Mouse (Mus musculus): ENCODE measurements at regions not wholly inside any gene's neighbourhood (a gene's known extent, or its start where the extent isn't known, plus 50 kb on each side); places are given as distances from the start of the nearest gene placed in this dataset.

GRCm38 (mm10) chr14:46512118-46512517 is 121.6 kb upstream of the Bmp4 start:
- Histone ChIP-seq H3K9ac (ENCODE audit: low read depth, low read length) (no peak overlapping the region), H3K27me3 (replicated peaks; ENCODE audit: control insufficient read depth, insufficient read depth, low read length) (no peaks in the 10 kb centered on the region), H3K36me3 (ENCODE audit: control insufficient read depth, insufficient read depth, low read length) (no peaks in the 10 kb centered on the region), H3K4me1 (replicated peaks; ENCODE audit: control insufficient read depth, insufficient read depth, low read length) (no peaks in the 10 kb centered on the region), H3K27ac (ENCODE audit: low read depth, low read length) (no peak overlapping the region), H3K4me3 (ENCODE audit: low read depth, low read length) (no peak overlapping the region), H3K9me3 (ENCODE audit: control insufficient read depth, low read length) (no peaks in the 10 kb centered on the region), H3K4me2 (no peak overlapping the region)
- 98% methylated on average over 1 of the region's 1 CpGs for WGBS
- ATAC-seq (replicated peaks; ENCODE audit: low FRiP score) = no peak
- DNase-seq (ENCODE audit: low spot score) = no peak

DNA sequence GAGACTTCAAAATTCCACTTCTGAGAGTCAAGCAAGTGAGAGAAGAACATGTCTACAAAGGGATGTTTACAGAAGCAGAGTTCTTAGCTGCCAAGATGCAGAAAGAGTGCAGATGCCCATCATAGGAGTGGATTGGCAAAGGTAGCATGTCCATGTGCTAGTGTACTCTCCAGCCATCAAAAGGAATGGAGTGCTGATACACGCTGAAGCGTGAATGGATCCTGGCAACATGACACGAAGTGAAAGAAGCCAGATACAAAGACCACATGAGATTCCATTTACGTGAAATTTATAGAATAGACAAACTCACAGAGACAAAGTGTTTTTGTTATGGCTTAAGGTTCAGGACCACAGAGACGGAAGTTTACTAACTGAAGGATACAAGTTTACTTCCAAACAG is 118.4 kb upstream of the Bmp4 start:
- Histone ChIP-seq H3K27me3 (replicated peaks; ENCODE audit: control insufficient read depth, insufficient read depth, low read length) (no peaks in the 10 kb centered on the region), H3K36me3 (ENCODE audit: control insufficient read depth, insufficient read depth, low read length) (no peaks in the 10 kb centered on the region), H3K9me3 (ENCODE audit: control insufficient read depth, low read length) (no peaks in the 10 kb centered on the region), H3K9ac (ENCODE audit: low read depth, low read length) (no peak overlapping the region), H3K4me2 (no peak overlapping the region), H3K4me3 (ENCODE audit: low read depth, low read length) (no peak overlapping the region), H3K4me1 (replicated peaks; ENCODE audit: control insufficient read depth, insufficient read depth, low read length) (no peaks in the 10 kb centered on the region), H3K27ac (ENCODE audit: low read depth, low read length) (no peak overlapping the region)
- no peak for ATAC-seq (replicated peaks; ENCODE audit: low FRiP score)
- 83% methylated on average over 5 of the region's 5 CpGs for WGBS
- no peak for DNase-seq (ENCODE audit: low spot score)

- WGBS = 75% methylated on average over 3 of the region's 3 CpGs
- Histone ChIP-seq H3K4me1 (replicated peaks; ENCODE audit: control insufficient read depth, insufficient read depth, low read length) (no peaks in the 10 kb centered on the region), H3K9ac (ENCODE audit: low read depth, low read length) (no peak overlapping the region), H3K9me3 (ENCODE audit: control insufficient read depth, low read length) (no peaks in the 10 kb centered on the region), H3K27me3 (replicated peaks; ENCODE audit: control insufficient read depth, insufficient read depth, low read length) (no peaks in the 10 kb centered on the region), H3K4me2 (no peak overlapping the region), H3K27ac (ENCODE audit: low read depth, low read length) (no peak overlapping the region), H3K4me3 (ENCODE audit: low read depth, low read length) (no peak overlapping the region), H3K36me3 (ENCODE audit: control insufficient read depth, insufficient read depth, low read length) (no peaks in the 10 kb centered on the region)
- DNase-seq (ENCODE audit: low spot score) (no peak), ATAC-seq (replicated peaks; ENCODE audit: low FRiP score) (no peak)
Measured at GRCm38 (mm10) chr14:46505266-46505665, 114.8 kb upstream of the Bmp4 start.

GRCm38 (mm10) chr14:46491601-46492000 is 101.1 kb upstream of the Bmp4 start:
- no peaks in the 10 kb centered on the region for H3K36me3 ChIP-seq (ENCODE audit: control insufficient read depth, insufficient read depth, low read length)
- no peak overlapping the region for H3K4me3 ChIP-seq (ENCODE audit: low read depth, low read length)
- no peaks in the 10 kb centered on the region for H3K9me3 ChIP-seq (ENCODE audit: control insufficient read depth, low read length)
- H3K4me1 ChIP-seq (replicated peaks; ENCODE audit: control insufficient read depth, insufficient read depth, low read length) = no peaks in the 10 kb centered on the region
- no peak for ATAC-seq (replicated peaks; ENCODE audit: low FRiP score)
- no peak for DNase-seq (ENCODE audit: low spot score)
- no peak overlapping the region for H3K9ac ChIP-seq (ENCODE audit: low read depth, low read length)
- 57% methylated on average over 9 of the region's 9 CpGs for WGBS
- no peaks in the 10 kb centered on the region for H3K27me3 ChIP-seq (replicated peaks; ENCODE audit: control insufficient read depth, insufficient read depth, low read length)
- no peak overlapping the region for H3K4me2 ChIP-seq
- H3K27ac ChIP-seq (ENCODE audit: low read depth, low read length) = no peak overlapping the region

GRCm38 (mm10) chr14:46491182-46491581 is 100.7 kb upstream of the Bmp4 start:
- WGBS = 48% methylated on average over 2 of the region's 2 CpGs
- Histone ChIP-seq H3K9ac (ENCODE audit: low read depth, low read length) (no peak overlapping the region), H3K27me3 (replicated peaks; ENCODE audit: control insufficient read depth, insufficient read depth, low read length) (no peaks in the 10 kb centered on the region), H3K4me3 (ENCODE audit: low read depth, low read length) (no peak overlapping the region), H3K36me3 (ENCODE audit: control insufficient read depth, insufficient read depth, low read length) (no peaks in the 10 kb centered on the region), H3K9me3 (ENCODE audit: control insufficient read depth, low read length) (no peaks in the 10 kb centered on the region), H3K4me2 (no peak overlapping the region), H3K4me1 (replicated peaks; ENCODE audit: control insufficient read depth, insufficient read depth, low read length) (no peaks in the 10 kb centered on the region), H3K27ac (ENCODE audit: low read depth, low read length) (no peak overlapping the region)
- no peak for ATAC-seq (replicated peaks; ENCODE audit: low FRiP score)
- DNase-seq (ENCODE audit: low spot score) = no peak

GRCm38 (mm10) chr14:46487551-46487950 is 97.1 kb upstream of the Bmp4 start:
- no peak overlapping the region for H3K27ac ChIP-seq (ENCODE audit: low read depth, low read length)
- H3K4me1 ChIP-seq (replicated peaks; ENCODE audit: control insufficient read depth, insufficient read depth, low read length) = no peaks in the 10 kb centered on the region
- H3K27me3 ChIP-seq (replicated peaks; ENCODE audit: control insufficient read depth, insufficient read depth, low read length) = no peaks in the 10 kb centered on the region
- WGBS = 74% methylated on average over 1 of the region's 1 CpGs
- H3K4me2 ChIP-seq = no peak overlapping the region
- H3K9ac ChIP-seq (ENCODE audit: low read depth, low read length) = no peak overlapping the region
- no peak overlapping the region for H3K4me3 ChIP-seq (ENCODE audit: low read depth, low read length)
- H3K9me3 ChIP-seq (ENCODE audit: control insufficient read depth, low read length) = no peaks in the 10 kb centered on the region
- ATAC-seq (replicated peaks; ENCODE audit: low FRiP score) = no peak
- no peak for DNase-seq (ENCODE audit: low spot score)
- H3K36me3 ChIP-seq (ENCODE audit: control insufficient read depth, insufficient read depth, low read length) = no peaks in the 10 kb centered on the region

DNA sequence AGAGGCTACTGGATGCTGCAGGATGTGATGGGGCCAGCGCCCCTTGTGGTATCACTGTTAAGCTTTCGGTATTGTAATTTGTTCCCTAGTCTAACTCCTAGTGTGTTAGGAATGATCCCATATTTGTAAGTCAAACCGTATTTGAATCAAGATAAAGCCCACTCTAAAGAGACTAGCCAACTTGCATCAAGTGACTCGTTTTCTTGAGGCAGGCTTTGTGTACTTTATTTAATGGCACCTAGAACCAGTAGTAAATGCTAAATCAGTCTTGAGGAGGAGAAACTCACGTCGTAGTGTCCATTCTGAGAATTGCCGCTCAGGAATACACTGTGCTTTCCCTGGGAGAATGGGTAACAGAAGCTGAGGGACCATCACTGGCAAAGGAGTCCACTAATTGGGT is 89.9 kb upstream of the Bmp4 start:
- 81% methylated on average over 7 of the region's 7 CpGs for WGBS
- no peak overlapping the region for H3K27ac ChIP-seq (ENCODE audit: low read depth, low read length)
- DNase-seq (ENCODE audit: low spot score) = no peak

DNA sequence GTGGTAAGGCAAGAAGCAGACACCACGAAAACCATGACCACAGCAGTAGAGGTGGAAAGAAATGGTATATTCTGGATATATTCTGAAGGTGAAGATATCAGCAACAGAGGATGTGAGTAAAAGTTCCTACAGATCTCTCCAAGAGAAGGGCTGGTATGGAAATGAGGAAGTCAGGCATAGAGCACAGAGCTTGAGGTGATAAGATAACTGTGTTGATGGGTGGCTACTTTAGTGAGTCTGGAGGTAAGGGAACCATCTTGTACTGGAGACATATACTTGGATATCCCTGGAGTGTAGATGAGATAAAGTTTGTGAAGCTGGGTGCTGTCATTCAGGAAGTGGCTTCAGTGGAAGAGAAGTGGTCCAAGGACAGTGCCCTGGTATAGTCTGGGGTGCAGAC is 85.5 kb upstream of the Bmp4 start:
- Histone ChIP-seq H3K4me2 (no peak overlapping the region), H3K9ac (ENCODE audit: low read depth, low read length) (no peak overlapping the region), H3K4me1 (replicated peaks; ENCODE audit: control insufficient read depth, insufficient read depth, low read length) (no peaks in the 10 kb centered on the region), H3K4me3 (ENCODE audit: low read depth, low read length) (no peak overlapping the region), H3K27ac (ENCODE audit: low read depth, low read length) (no peak overlapping the region), H3K36me3 (ENCODE audit: control insufficient read depth, insufficient read depth, low read length) (no peaks in the 10 kb centered on the region), H3K9me3 (ENCODE audit: control insufficient read depth, low read length) (no peaks in the 10 kb centered on the region), H3K27me3 (replicated peaks; ENCODE audit: control insufficient read depth, insufficient read depth, low read length) (no peaks in the 10 kb centered on the region)
- ATAC-seq (replicated peaks; ENCODE audit: low FRiP score) (no peak), DNase-seq (ENCODE audit: low spot score) (no peak)
- 33% methylated on average over 1 of the region's 1 CpGs for WGBS

More for the DNA sequence above, 89.9 kb upstream of the Bmp4 start:
- no peak overlapping the region for H3K4me3 ChIP-seq (ENCODE audit: low read depth, low read length)
- H3K36me3 ChIP-seq (ENCODE audit: control insufficient read depth, insufficient read depth, low read length) = no peaks in the 10 kb centered on the region
- no peaks in the 10 kb centered on the region for H3K9me3 ChIP-seq (ENCODE audit: control insufficient read depth, low read length)
- H3K4me1 ChIP-seq (replicated peaks; ENCODE audit: control insufficient read depth, insufficient read depth, low read length) = no peaks in the 10 kb centered on the region
- ATAC-seq (replicated peaks; ENCODE audit: low FRiP score) = no peak
- no peak overlapping the region for H3K9ac ChIP-seq (ENCODE audit: low read depth, low read length)
- no peak overlapping the region for H3K4me2 ChIP-seq
- H3K27me3 ChIP-seq (replicated peaks; ENCODE audit: control insufficient read depth, insufficient read depth, low read length) = no peaks in the 10 kb centered on the region

DNA sequence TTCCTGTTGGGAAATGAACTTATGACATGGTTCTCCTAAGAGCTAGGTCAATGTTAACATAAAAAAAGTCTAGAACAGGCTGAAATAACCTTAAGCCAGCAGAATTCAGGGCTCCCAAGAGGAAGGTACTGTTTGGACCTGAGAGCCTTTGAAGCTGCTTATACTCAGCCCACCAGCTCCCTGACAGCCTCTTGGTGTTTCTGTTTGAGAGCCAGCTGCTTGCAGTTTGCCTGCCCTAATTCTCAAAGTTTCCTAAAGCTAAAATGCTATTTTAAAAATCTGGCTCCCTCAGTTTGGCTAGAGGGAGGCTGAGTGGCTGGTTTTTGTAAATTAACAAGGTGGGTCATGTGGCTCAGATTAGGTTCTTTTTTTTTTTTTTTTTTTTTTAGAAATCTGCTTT is 72.5 kb upstream of the Bmp4 start:
- Histone ChIP-seq H3K27me3 (replicated peaks; ENCODE audit: control insufficient read depth, insufficient read depth, low read length) (no peaks in the 10 kb centered on the region), H3K27ac (ENCODE audit: low read depth, low read length) (no peak overlapping the region), H3K4me2 (no peak overlapping the region), H3K9ac (ENCODE audit: low read depth, low read length) (no peak overlapping the region), H3K36me3 (ENCODE audit: control insufficient read depth, insufficient read depth, low read length) (no peaks in the 10 kb centered on the region), H3K4me3 (ENCODE audit: low read depth, low read length) (no peak overlapping the region), H3K9me3 (ENCODE audit: control insufficient read depth, low read length) (no peaks in the 10 kb centered on the region), H3K4me1 (replicated peaks; ENCODE audit: control insufficient read depth, insufficient read depth, low read length) (no peaks in the 10 kb centered on the region)
- DNase-seq (ENCODE audit: low spot score) (no peak), ATAC-seq (replicated peaks; ENCODE audit: low FRiP score) (no peak)

Measured in liver, embryonic 11.5 days (tissue).